Mouse (Mus musculus) limb, embryonic 11.5 days (tissue): ENCODE results near the gene Smim14. TPM values are rescaled to one million over a fixed set of nuclear protein-coding genes. Genes with fewer than 3 reads are reported as not detected.
"Not testable (repeated sequence)": the region's sequence is repeated elsewhere in the genome, so short reads cannot be mapped to it uniquely, and the experiment has no call there.

Experiments used
- ATAC-seq: fragments of 200-750 bp; cut with Nextera tagmentation; 2 replicates; pipeline ENCODE4 v1.8.0; 2017; ENCODE audit warnings: low read depth; ENCODE audit not compliant: insufficient number of reproducible peaks, low FRiP score, low TSS enrichment
- DNase-seq: peaks from one replicate; pipeline ENCODE4 v3.0.0-alpha.2; 2015; ENCODE audit warnings: low spot score
- H3K27ac ChIP-seq: fragments of 300-500 bp; sonication (generic); replicated peaks from 2 replicates; pipeline ENCODE4 v1.5.1; 2014; ENCODE audit warnings: low read depth, mild to moderate bottlenecking, low read length
- H3K27me3 ChIP-seq: fragments of 300-500 bp; sonication (generic); 2 replicates; pipeline ENCODE4 v1.6.1; 2014; ENCODE audit warnings: mild to moderate bottlenecking, low read length, mixed read lengths; ENCODE audit not compliant: control insufficient read depth, insufficient read depth
- H3K36me3 ChIP-seq: fragments of 300-500 bp; sonication (generic); 2 replicates; pipeline ENCODE4 v1.6.1; 2014; ENCODE audit warnings: mild to moderate bottlenecking, low read length, moderate library complexity, mixed read lengths; ENCODE audit not compliant: control insufficient read depth, insufficient read depth
- H3K4me1 ChIP-seq: fragments of 300-500 bp; sonication (generic); 2 replicates; pipeline ENCODE4 v1.6.1; 2014; ENCODE audit warnings: low read length, mixed read lengths; ENCODE audit not compliant: control insufficient read depth, insufficient read depth
- H3K4me2 ChIP-seq: fragments of 300-500 bp; sonication (generic); 2 replicates; pipeline ENCODE4 v1.6.1; 2014; ENCODE audit warnings: low read depth, mild to moderate bottlenecking, moderate library complexity; ENCODE audit not compliant: severe bottlenecking
- H3K4me3 ChIP-seq: fragments of 300-500 bp; sonication (generic); 2 replicates; pipeline ENCODE4 v1.5.1; 2014; ENCODE audit warnings: low read depth, low read length
- H3K9ac ChIP-seq: fragments of 300-500 bp; sonication (generic); 2 replicates; pipeline ENCODE4 v1.6.1; 2014; ENCODE audit warnings: mild to moderate bottlenecking, low read length
- H3K9me3 ChIP-seq: fragments of 300-500 bp; sonication (generic); 2 replicates; pipeline ENCODE4 v1.6.1; 2016; ENCODE audit warnings: low read length; ENCODE audit not compliant: control insufficient read depth
- WGBS: fragments of 180-500 bp; shearing (Covaris S2); extraction: QIAGEN DNeasy Blood & Tissue Kit; methylation state at CpG from one replicate; pipeline ENCODE4 v1.1.7; 2014; 5-methylcytosine and 5-hydroxymethylcytosine counted together
- polyA plus RNA-seq: library from polyadenylated mRNA; unstranded; fragments of >200 nt; fragmentation: Nextera tagmentation; extraction: Ambion mirVana; gene quantifications from 2 replicates; pipeline ENCODE4 v1.2.1, GENCODE M21; 2014

The Smim14 gene
- polyA plus RNA-seq, 1 experiment from 2014 or later: 75.6 TPM

DNA sequence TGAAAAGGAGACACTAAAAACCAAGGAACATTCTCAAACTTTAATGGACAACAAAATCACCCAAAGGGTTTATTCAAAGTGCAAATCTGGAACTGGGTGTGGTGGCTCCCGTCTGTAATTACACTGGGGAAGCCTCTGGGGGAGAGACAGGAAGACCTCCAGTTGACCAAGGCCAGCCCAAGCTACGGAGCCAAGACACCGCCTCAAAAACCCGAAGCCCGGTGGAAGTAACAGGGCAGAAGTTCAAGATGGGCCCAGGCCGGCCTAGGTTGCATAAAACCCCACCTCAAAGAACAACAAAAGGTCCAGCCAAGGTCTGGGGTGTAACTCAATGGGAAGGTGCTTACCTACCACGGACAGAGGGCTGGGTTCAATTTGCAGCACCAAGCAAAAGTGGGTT, 48.3 kb downstream of the Smim14 start:
- Histone ChIP-seq H3K4me1 (no peaks in the 10 kb centered on the region), H3K9ac (no peak overlapping the region), H3K4me2 (no peak overlapping the region), H3K4me3 (no peak overlapping the region), H3K36me3 (no peaks in the 10 kb centered on the region), H3K27me3 (no peaks in the 10 kb centered on the region), H3K27ac (no peak overlapping the region), H3K9me3 (no peaks in the 10 kb centered on the region)
- WGBS: 83% methylated on average over 7 of the region's 7 CpGs
- ATAC-seq (no peak), DNase-seq (no peak)

DNA sequence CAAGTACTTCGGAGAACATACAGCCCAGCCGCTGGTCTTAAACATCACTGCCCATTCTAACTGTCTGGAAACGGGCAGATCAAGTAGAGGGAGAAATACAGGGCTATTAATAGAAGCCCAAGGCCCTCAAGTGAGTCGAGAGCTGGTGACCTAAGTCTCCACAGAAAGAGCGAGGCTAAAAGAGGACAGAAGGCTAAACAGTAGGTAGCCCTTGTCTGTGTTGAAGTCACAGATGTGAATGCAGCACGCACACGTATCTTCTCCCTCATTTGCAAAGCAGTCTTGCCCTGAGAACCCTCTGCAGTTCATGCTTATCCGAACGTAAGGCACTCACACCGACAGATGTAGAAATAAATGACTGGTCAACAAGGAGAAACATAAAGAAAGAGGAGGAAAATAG, 49.6 kb downstream of the Smim14 start:
- Histone ChIP-seq H3K4me3 (no peak overlapping the region), H3K4me1 (no peaks in the 10 kb centered on the region), H3K9me3 (no peaks in the 10 kb centered on the region), H3K27ac (no peak overlapping the region), H3K9ac (no peak overlapping the region), H3K4me2 (no peak overlapping the region), H3K36me3 (no peaks in the 10 kb centered on the region), H3K27me3 (no peaks in the 10 kb centered on the region)
- DNase-seq: no peak
- 88% methylated on average over 10 of the region's 10 CpGs for WGBS
- ATAC-seq: no peak

DNA sequence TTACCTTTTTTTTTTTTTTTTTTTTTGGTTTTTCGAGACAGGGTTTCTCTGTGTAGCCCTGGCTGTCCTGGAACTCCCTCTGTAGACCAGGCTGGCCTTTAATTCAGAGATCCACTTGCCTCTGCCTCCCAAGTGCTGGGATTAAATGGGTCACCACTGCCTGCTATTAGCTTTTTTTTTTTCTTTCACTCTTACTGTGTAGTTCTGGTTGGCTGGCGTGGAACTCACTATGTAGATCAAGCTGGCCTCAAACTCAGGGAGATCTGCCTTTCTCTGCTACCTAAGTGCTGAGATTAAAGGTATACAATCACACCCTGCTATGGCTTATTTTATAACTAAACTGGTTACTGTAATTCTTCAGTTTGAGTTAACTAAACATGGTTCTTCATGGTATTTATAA, 50.5 kb downstream of the Smim14 start:
- Histone ChIP-seq H3K36me3 (no peaks in the 10 kb centered on the region), H3K4me2 (no peak overlapping the region), H3K4me3 (no peak overlapping the region), H3K4me1 (no peaks in the 10 kb centered on the region), H3K9me3 (no peaks in the 10 kb centered on the region), H3K27me3 (no peaks in the 10 kb centered on the region), H3K9ac (no peak overlapping the region), H3K27ac (no peak overlapping the region)
- WGBS: 94% methylated on average over 2 of the region's 2 CpGs
- no peak for DNase-seq
- no peak for ATAC-seq

DNA sequence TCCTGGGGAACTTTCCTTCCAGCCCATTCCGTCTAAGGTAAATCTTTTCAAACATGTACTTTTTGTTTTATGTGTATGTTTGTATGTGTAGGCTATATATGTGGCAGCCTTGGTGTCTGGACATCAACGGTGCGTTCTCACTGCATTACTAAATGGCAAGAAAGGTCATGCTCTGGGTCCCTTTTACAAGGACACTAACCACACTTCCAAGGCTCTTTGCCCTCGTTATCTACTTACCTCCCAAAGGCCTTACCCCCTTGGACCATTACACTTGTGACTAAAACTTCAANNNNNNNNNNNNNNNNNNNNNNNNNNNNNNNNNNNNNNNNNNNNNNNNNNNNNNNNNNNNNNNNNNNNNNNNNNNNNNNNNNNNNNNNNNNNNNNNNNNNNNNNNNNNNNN, 54.0 kb downstream of the Smim14 start:
- Histone ChIP-seq H3K9ac (no peak overlapping the region), H3K4me3 (no peak overlapping the region), H3K4me1 (no peaks in the 10 kb centered on the region), H3K27ac (no peak overlapping the region), H3K4me2 (no peak overlapping the region), H3K27me3 (no peaks in the 10 kb centered on the region), H3K9me3 (no peaks in the 10 kb centered on the region), H3K36me3 (no peaks in the 10 kb centered on the region)
- 78% methylated on average over 4 of the region's 4 CpGs for WGBS
- ATAC-seq (no peak), DNase-seq (no peak)

- no peak for ATAC-seq
- H3K4me3 ChIP-seq: no peak overlapping the region
- H3K9ac ChIP-seq: no peak overlapping the region
- no peak overlapping the region for H3K4me2 ChIP-seq
- no peaks in the 10 kb centered on the region for H3K4me1 ChIP-seq
- no peaks in the 10 kb centered on the region for H3K36me3 ChIP-seq
- no peaks in the 10 kb centered on the region for H3K27me3 ChIP-seq
- H3K9me3 ChIP-seq: no peaks in the 10 kb centered on the region
- no peak overlapping the region for H3K27ac ChIP-seq
- WGBS: 84% methylated on average over 4 of the region's 4 CpGs
- DNase-seq: no peak
Measured at GRCm38 (mm10) chr5:65480511-65480910, 56.5 kb downstream of the Smim14 start.

DNA sequence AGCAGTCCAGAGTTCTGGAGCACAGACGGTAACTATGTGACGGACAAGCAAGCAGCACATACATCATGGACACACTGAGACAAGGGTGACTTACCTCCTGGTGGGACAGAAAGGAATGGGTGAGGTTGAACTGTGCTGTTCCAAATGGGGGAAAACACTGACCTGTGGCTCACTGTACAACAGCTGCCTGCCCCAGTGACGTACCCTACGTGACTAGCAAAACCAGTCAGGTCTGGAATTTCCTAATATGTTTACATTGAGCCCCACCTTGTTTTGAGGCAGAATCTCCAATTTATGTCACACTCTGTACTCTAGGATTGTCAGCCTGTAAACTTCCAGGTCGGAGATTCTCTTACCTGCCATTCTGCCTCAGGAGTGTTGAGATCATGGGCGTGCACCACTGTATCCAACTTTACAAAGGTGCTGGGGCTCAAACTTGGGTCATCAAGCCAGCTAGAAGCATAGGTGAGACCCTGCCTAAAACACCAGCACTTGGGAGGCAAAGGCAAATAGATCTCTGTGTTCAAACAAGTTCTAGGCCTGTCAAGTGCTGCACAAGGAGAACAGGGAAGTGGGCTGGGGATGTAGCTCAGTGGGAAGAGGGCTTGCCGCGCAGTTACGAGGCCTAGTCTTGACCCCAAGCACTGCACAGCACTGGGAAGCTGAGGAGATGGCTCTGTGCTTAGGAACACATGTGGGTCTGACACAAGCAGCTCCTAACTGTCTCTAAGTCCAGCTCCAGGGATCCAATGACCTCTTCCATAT, 57.1 kb downstream of the Smim14 start:
- no peak overlapping the region for H3K27ac ChIP-seq
- no peak overlapping the region for H3K4me3 ChIP-seq
- H3K4me2 ChIP-seq: no peak overlapping the region
- ATAC-seq (no peak), DNase-seq (no peak)
- H3K27me3 ChIP-seq: no peaks in the 10 kb centered on the region
- no peak overlapping the region for H3K9ac ChIP-seq
- H3K9me3 ChIP-seq: no peaks in the 10 kb centered on the region
- no peaks in the 10 kb centered on the region for H3K36me3 ChIP-seq
- WGBS: 85% methylated on average over 9 of the region's 9 CpGs
- no peaks in the 10 kb centered on the region for H3K4me1 ChIP-seq

DNA sequence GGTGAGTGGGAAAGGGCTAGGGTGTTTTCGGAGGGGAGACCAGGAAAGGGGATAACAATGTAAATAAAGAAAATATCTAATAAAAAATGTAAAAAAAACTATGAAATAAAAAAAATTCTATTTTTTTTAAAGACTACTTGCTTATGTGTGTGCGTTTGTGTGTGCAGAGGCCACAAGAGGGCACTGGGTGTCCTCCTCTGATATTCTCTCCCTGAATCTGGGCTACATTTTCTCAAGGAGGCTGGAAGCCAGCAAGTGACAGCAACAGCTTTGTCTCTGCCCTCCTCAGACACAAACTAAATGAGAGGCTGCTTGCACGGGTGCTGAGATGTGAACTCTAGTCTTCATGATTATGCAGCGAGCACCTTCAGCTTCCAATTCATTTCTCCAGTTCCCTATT, 58.8 kb downstream of the Smim14 start:
- Histone ChIP-seq H3K9ac (no peak overlapping the region), H3K4me1 (no peaks in the 10 kb centered on the region), H3K36me3 (no peaks in the 10 kb centered on the region), H3K27me3 (no peaks in the 10 kb centered on the region), H3K27ac (no peak overlapping the region), H3K4me2 (no peak overlapping the region), H3K4me3 (no peak overlapping the region), H3K9me3 (no peaks in the 10 kb centered on the region)
- 75% methylated on average over 4 of the region's 4 CpGs for WGBS
- DNase-seq (no peak), ATAC-seq (no peak)

- DNase-seq, H3K4me1 ChIP-seq, H3K9ac ChIP-seq, H3K36me3 ChIP-seq, H3K27ac ChIP-seq, H3K4me3 ChIP-seq, H3K27me3 ChIP-seq, H3K4me2 ChIP-seq, H3K9me3 ChIP-seq, ATAC-seq: not testable (repeated sequence)
- whole genome bisulfite sequencing: 94% methylated on average over 4 of the region's 4 CpGs
Measured at GRCm38 (mm10) chr5:65476739-65477138, 60.2 kb downstream of the Smim14 start.

GRCm38 (mm10) chr5:65475806-65476205, 61.2 kb downstream of the Smim14 start:
- H3K4me3 ChIP-seq: no peak overlapping the region
- ATAC-seq (no peak), DNase-seq (no peak)
- H3K4me1 ChIP-seq: no peaks in the 10 kb centered on the region
- no peak overlapping the region for H3K9ac ChIP-seq
- no peaks in the 10 kb centered on the region for H3K36me3 ChIP-seq
- 75% methylated on average over 2 of the region's 2 CpGs for WGBS
- H3K4me2 ChIP-seq: no peak overlapping the region
- H3K9me3 ChIP-seq: no peaks in the 10 kb centered on the region
- no peaks in the 10 kb centered on the region for H3K27me3 ChIP-seq
- no peak overlapping the region for H3K27ac ChIP-seq
